Mouse (Mus musculus) erythroblast, embryonic 14.5 days (primary cell): ENCODE data around the gene Mgp.

ENCODE experiments used
- GATA1 ChIP-seq: IDR thresholded peaks from 2 replicates; pipeline ENCODE4 v1.6.1; 2012; ENCODE audit warnings: low read length, inconsistent platforms, mixed read lengths
- TAL1 ChIP-seq: IDR thresholded peaks from 3 replicates; pipeline ENCODE4 v1.6.1; 2012; ENCODE audit warnings: low read length, inconsistent platforms, mixed read lengths

GRCm38 (mm10) chr6:136887854-136888253 lies 12.2 kb upstream of the Mgp start:
- TF ChIP-seq GATA1 (no peak), TAL1 (no peak)
